Mouse (Mus musculus) liver, postnatal 0 days (tissue): Measurements from ENCODE around the gene Sox6. TPM values are rescaled to one million over a fixed set of nuclear protein-coding genes. Genes with fewer than 3 reads are reported as not detected.
A peak's percentile ranks its signal among the peaks of the same experiment; 100 is the strongest.

Experiments used
- ATAC-seq: fragments of 200-750 bp; cut with Nextera tagmentation; 2 replicates; pipeline ENCODE4 v1.8.0; 2017; ENCODE audit warnings: mild to moderate bottlenecking, moderate library complexity
- DNase-seq: peaks from one replicate; pipeline ENCODE4 v3.0.0-alpha.2; 2016
- H3K27ac ChIP-seq: fragments of 300-500 bp; sonication (generic); 2 replicates; pipeline ENCODE4 v1.5.1; 2014; ENCODE audit warnings: antibody characterized with exemption, moderate library complexity, mild to moderate bottlenecking, low read depth
- H3K27me3 ChIP-seq: fragments of 300-500 bp; sonication (generic); 2 replicates; pipeline ENCODE4 v1.6.1; 2014; ENCODE audit warnings: low read length, control low read depth, mixed read lengths; ENCODE audit not compliant: insufficient read depth
- H3K36me3 ChIP-seq: fragments of 300-500 bp; sonication (generic); replicated peaks from 2 replicates; pipeline ENCODE4 v1.6.1; 2014; ENCODE audit warnings: mild to moderate bottlenecking, control low read depth, low read length, moderate library complexity, mixed read lengths; ENCODE audit not compliant: insufficient read depth
- H3K4me1 ChIP-seq: fragments of 300-500 bp; sonication (generic); 2 replicates; pipeline ENCODE4 v1.6.1; 2014; ENCODE audit warnings: antibody characterized with exemption, mild to moderate bottlenecking, control low read depth; ENCODE audit not compliant: insufficient read depth
- H3K4me2 ChIP-seq: fragments of 300-500 bp; sonication (generic); 2 replicates; pipeline ENCODE4 v1.6.1; 2014; ENCODE audit warnings: low read depth, mild to moderate bottlenecking, low read length, moderate library complexity, mixed read lengths
- H3K4me3 ChIP-seq: fragments of 300-500 bp; sonication (generic); 2 replicates; pipeline ENCODE4 v1.5.1; 2014; ENCODE audit warnings: low read depth, low read length
- H3K9ac ChIP-seq: fragments of 300-500 bp; sonication (generic); replicated peaks from 2 replicates; pipeline ENCODE4 v1.6.1; 2014; ENCODE audit warnings: mild to moderate bottlenecking, moderate library complexity
- H3K9me3 ChIP-seq: fragments of 300-500 bp; sonication (generic); 2 replicates; pipeline ENCODE4 v1.6.1; 2016; ENCODE audit warnings: mild to moderate bottlenecking, control low read depth, low read length, mixed read lengths
- CTCF ChIP-seq: sonication (generic); IDR thresholded peaks from 2 replicates; pipeline ENCODE4 v1.5.1; 2016; ENCODE audit warnings: antibody characterized with exemption, low read depth
- EP300 ChIP-seq: IDR thresholded peaks from 2 replicates; pipeline ENCODE4 v1.6.1; 2016; ENCODE audit warnings: antibody characterized with exemption, low read depth, mild to moderate bottlenecking
- WGBS: fragments of 180-500 bp; shearing (Covaris S2); extraction: QIAGEN DNeasy Blood & Tissue Kit; methylation state at CpG from one replicate; pipeline ENCODE4 v1.1.7; 2014; ENCODE audit not compliant: insufficient replicate concordance; 5-methylcytosine and 5-hydroxymethylcytosine counted together
- polyA plus RNA-seq: library from polyadenylated mRNA; unstranded; fragments of >200 nt; fragmentation: Nextera tagmentation; extraction: Ambion mirVana; gene quantifications from 2 replicates; pipeline ENCODE4 v1.2.1, GENCODE M21; 2015

Gene Sox6
- polyA plus RNA-seq, 1 experiment from 2014 or later, result 44.4 TPM

GRCm38 (mm10) chr7:115604883-115605282 is 433.7 kb downstream of the Sox6 start:
- TF ChIP-seq CTCF (no peak), EP300 (no peak)

GRCm38 (mm10) chr7:115597376-115597775 is 441.2 kb downstream of the Sox6 start:
- Histone ChIP-seq H3K27me3 (no peaks in the 10 kb centered on the region), H3K9me3 (no peaks in the 10 kb centered on the region), H3K4me1 (no peaks in the 10 kb centered on the region), H3K9ac (no peak overlapping the region), H3K4me3 (no peak overlapping the region), H3K27ac (no peak overlapping the region), H3K4me2 (no peak overlapping the region), H3K36me3 (no peaks in the 10 kb centered on the region)
- no peak for DNase-seq
- 94% methylated on average over 6 of the region's 6 CpGs for WGBS
- ATAC-seq, result no peak
- no peak for TF ChIP-seq EP300

More at GRCm38 (mm10) chr7:115604883-115605282, 433.7 kb downstream of the Sox6 start:
- no peak overlapping the region for H3K27ac ChIP-seq
- H3K36me3 ChIP-seq, result no peaks in the 10 kb centered on the region
- no peak overlapping the region for H3K4me3 ChIP-seq
- H3K4me1 ChIP-seq, result no peaks in the 10 kb centered on the region
- H3K4me2 ChIP-seq, result no peak overlapping the region
- no peak overlapping the region for H3K9ac ChIP-seq
- WGBS, result 85% methylated on average over 7 of the region's 7 CpGs
- no peaks in the 10 kb centered on the region for H3K9me3 ChIP-seq
- ATAC-seq (no peak), DNase-seq (no peak)
- H3K27me3 ChIP-seq, result no peaks in the 10 kb centered on the region

GRCm38 (mm10) chr7:115580461-115580860 is 458.1 kb downstream of the Sox6 start:
- H3K27ac ChIP-seq, result no peak overlapping the region
- no peaks in the 10 kb centered on the region for H3K9me3 ChIP-seq
- TF ChIP-seq CTCF, result no peak
- no peak for TF ChIP-seq EP300
- H3K27me3 ChIP-seq, result no peaks in the 10 kb centered on the region
- no peak overlapping the region for H3K4me3 ChIP-seq
- H3K9ac ChIP-seq, result no peak overlapping the region
- WGBS, result 89% methylated on average over 7 of the region's 7 CpGs
- H3K4me2 ChIP-seq, result no peak overlapping the region
- no peak for DNase-seq
- 0 out of 2 replicates have a peak, but pooled peaks cover 6% of the 10 kb centered on the region for H3K4me1 ChIP-seq
- 0 out of 2 replicates have a peak, but pooled peaks cover 5% of the 10 kb centered on the region for H3K36me3 ChIP-seq
- ATAC-seq, result no peak

GRCm38 (mm10) chr7:115579826-115580225 is 458.8 kb downstream of the Sox6 start:
- ATAC-seq, result no peak
- 0 out of 2 replicates have a peak, but pooled peaks cover 6% of the 10 kb centered on the region for H3K4me1 ChIP-seq
- H3K27ac ChIP-seq, result no peak overlapping the region
- no peak overlapping the region for H3K4me2 ChIP-seq
- H3K27me3 ChIP-seq, result no peaks in the 10 kb centered on the region
- no peak overlapping the region for H3K9ac ChIP-seq
- H3K9me3 ChIP-seq, result no peaks in the 10 kb centered on the region
- no peak for DNase-seq
- H3K36me3 ChIP-seq, result 0 out of 2 replicates have a peak, but pooled peaks cover 5% of the 10 kb centered on the region
- 80% methylated on average over 3 of the region's 3 CpGs for WGBS
- no peak overlapping the region for H3K4me3 ChIP-seq
- TF ChIP-seq EP300 (no peak), CTCF (no peak)

- TF ChIP-seq EP300 (no peak), CTCF (no peak)
- peak; percentile 51; the same call in 1 of the 2 replicates for ATAC-seq
- no peak for DNase-seq
- H3K27ac ChIP-seq, result no peak overlapping the region; the same call in 1 of the 2 replicates
- H3K4me2 ChIP-seq, result no peak overlapping the region
- WGBS, result 69% methylated on average over 1 of the region's 1 CpGs
- H3K9me3 ChIP-seq, result no peaks in the 10 kb centered on the region
- H3K27me3 ChIP-seq, result no peaks in the 10 kb centered on the region
- 0 out of 2 replicates have a peak, but pooled peaks cover 5% of the 10 kb centered on the region for H3K36me3 ChIP-seq
- no peak overlapping the region for H3K4me3 ChIP-seq
- 0 out of 2 replicates have a peak, but pooled peaks cover 6% of the 10 kb centered on the region for H3K4me1 ChIP-seq
- H3K9ac ChIP-seq, result no peak overlapping the region
Measured at GRCm38 (mm10) chr7:115576387-115576786, 462.2 kb downstream of the Sox6 start.

- Histone ChIP-seq H3K4me3 (no peak overlapping the region), H3K4me2 (no peak overlapping the region), H3K27me3 (no peaks in the 10 kb centered on the region), H3K4me1 (0 out of 2 replicates have a peak, but pooled peaks cover 4% of the 10 kb centered on the region), H3K9me3 (no peaks in the 10 kb centered on the region), H3K9ac (no peak overlapping the region), H3K36me3 (peaks cover 5% of the 10 kb centered on the region; the same call in 1 of the 2 replicates), H3K27ac (no peak overlapping the region)
- DNase-seq (no peak), ATAC-seq (no peak)
- TF ChIP-seq EP300, result no peak
- TF ChIP-seq CTCF, result no peak
- 57% methylated on average over 1 of the region's 1 CpGs for WGBS
Measured at GRCm38 (mm10) chr7:115574834-115575233, 463.8 kb downstream of the Sox6 start.
